Mouse (Mus musculus) limb, embryonic 14.5 days (tissue): Measurements from ENCODE around the gene Ubtd1. TPM values are rescaled to one million over a fixed set of nuclear protein-coding genes. Genes with fewer than 3 reads are reported as not detected.

ENCODE experiments used
- ATAC-seq: fragments of 200-750 bp; cut with Nextera tagmentation; 2 replicates; pipeline ENCODE4 v1.8.0; 2017; ENCODE audit warnings: low read depth, moderate number of reproducible peaks, moderate TSS enrichment; ENCODE audit not compliant: low FRiP score
- DNase-seq: peaks from one replicate; pipeline ENCODE4 v3.0.0-alpha.2; 2015; ENCODE audit warnings: low spot score
- H3K27ac ChIP-seq: fragments of 300-500 bp; sonication (generic); replicated peaks from 2 replicates; pipeline ENCODE4 v1.5.1; 2014; ENCODE audit warnings: low read depth, mild to moderate bottlenecking, low read length, moderate library complexity, mixed read lengths
- H3K27me3 ChIP-seq: fragments of 300-500 bp; sonication (generic); 2 replicates; pipeline ENCODE4 v1.6.1; 2014; ENCODE audit warnings: low read length, mixed read lengths; ENCODE audit not compliant: control insufficient read depth, insufficient read depth
- H3K36me3 ChIP-seq: fragments of 300-500 bp; sonication (generic); 2 replicates; pipeline ENCODE4 v1.6.1; 2014; ENCODE audit warnings: mild to moderate bottlenecking, low read length, moderate library complexity, mixed read lengths; ENCODE audit not compliant: control insufficient read depth, insufficient read depth
- H3K4me1 ChIP-seq: fragments of 300-500 bp; sonication (generic); 2 replicates; pipeline ENCODE4 v1.6.1; 2014; ENCODE audit warnings: antibody characterized with exemption, low read length, mixed read lengths; ENCODE audit not compliant: control insufficient read depth, insufficient read depth
- H3K4me2 ChIP-seq: fragments of 300-500 bp; sonication (generic); replicated peaks from 2 replicates; pipeline ENCODE4 v1.6.1; 2014; ENCODE audit warnings: low read depth, mild to moderate bottlenecking, low read length, moderate library complexity; ENCODE audit not compliant: severe bottlenecking
- H3K4me3 ChIP-seq: fragments of 300-500 bp; sonication (generic); replicated peaks from 2 replicates; pipeline ENCODE4 v1.5.1; 2014; ENCODE audit warnings: low read length
- H3K9ac ChIP-seq: fragments of 300-500 bp; sonication (generic); 2 replicates; pipeline ENCODE4 v1.6.1; 2014; ENCODE audit warnings: mild to moderate bottlenecking, low read depth, low read length, moderate library complexity; ENCODE audit not compliant: severe bottlenecking
- H3K9me3 ChIP-seq: fragments of 300-500 bp; sonication (generic); 2 replicates; pipeline ENCODE4 v1.6.1; 2016; ENCODE audit warnings: low read length; ENCODE audit not compliant: control insufficient read depth
- POLR2A ChIP-seq: fragments of 200-500 bp; IDR thresholded peaks from 2 replicates; pipeline ENCODE4 v1.8.0; 2012; ENCODE audit warnings: inconsistent platforms, mild to moderate bottlenecking, moderate library complexity, borderline replicate concordance; ENCODE audit not compliant: insufficient read depth, insufficient read length; ENCODE audit errors: extremely low read depth
- WGBS: fragments of 180-500 bp; shearing (Covaris S2); extraction: QIAGEN DNeasy Blood & Tissue Kit; methylation state at CpG from one replicate; pipeline ENCODE4 v1.1.7; 2014; 5-methylcytosine and 5-hydroxymethylcytosine counted together
- polyA plus RNA-seq, 2 experiments: library from polyadenylated mRNA; depleted of rRNA in 1 of 2; stranded (reverse) in 1 of 2; unstranded in 1 of 2; fragments of >200 nt; fragmentation: Nextera tagmentation in 1 of 2; extraction: Ambion mirVana in 1 of 2; gene quantifications; 2 replicates each; pipeline versions ENCODE4 v1.2.1 to v1.2.3; 2012 to 2014

The Ubtd1 gene
- polyA plus RNA-seq, 2 experiments, result 19.4 to 38.9 TPM

- no peak for TF ChIP-seq POLR2A
- H3K4me1 ChIP-seq, result peaks cover 27% of the 10 kb centered on the region
Measured at GRCm38 (mm10) chr19:42015001-42015400, 33.4 kb downstream of the Ubtd1 start.

DNA sequence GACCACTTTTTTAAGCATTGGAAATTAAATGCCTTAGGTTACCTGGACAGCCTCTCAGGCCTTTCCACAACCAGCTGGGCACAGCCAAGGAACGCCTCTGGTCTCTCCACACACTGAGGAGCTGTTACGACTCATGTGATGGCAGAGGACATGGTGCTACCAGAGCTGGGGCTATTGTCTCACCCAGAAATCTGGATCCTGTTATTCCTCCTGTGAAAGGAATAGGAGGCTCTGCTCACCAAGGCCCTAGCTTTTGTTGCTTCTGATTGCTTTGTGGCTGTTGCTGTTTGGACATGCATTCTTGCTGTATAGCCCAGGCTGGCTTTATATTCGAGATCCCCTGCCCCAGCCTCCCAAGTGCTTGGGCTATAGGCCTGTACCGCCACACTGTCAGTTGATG, 34.7 kb downstream of the Ubtd1 start:
- peak overlapping the region; percentile 73 for H3K27ac ChIP-seq
- peaks cover 27% of the 10 kb centered on the region for H3K4me1 ChIP-seq
- DNase-seq, result no peak
- no peak overlapping the region for H3K9ac ChIP-seq
- WGBS, result 59% methylated on average over 4 of the region's 4 CpGs
- no peak overlapping the region for H3K4me3 ChIP-seq
- ATAC-seq, result no peak
- no peaks in the 10 kb centered on the region for H3K9me3 ChIP-seq
- no peaks in the 10 kb centered on the region for H3K27me3 ChIP-seq
- 0 out of 2 replicates have a peak, but pooled peaks cover 3% of the 10 kb centered on the region for H3K36me3 ChIP-seq
- no peak for TF ChIP-seq POLR2A
- no peak overlapping the region for H3K4me2 ChIP-seq

More at GRCm38 (mm10) chr19:42015001-42015400, 33.4 kb downstream of the Ubtd1 start:
- Histone ChIP-seq H3K4me3 (no peak overlapping the region), H3K27ac (no peak overlapping the region), H3K36me3 (0 out of 2 replicates have a peak, but pooled peaks cover 3% of the 10 kb centered on the region), H3K27me3 (no peaks in the 10 kb centered on the region), H3K9me3 (no peaks in the 10 kb centered on the region), H3K4me2 (no peak overlapping the region), H3K9ac (no peak overlapping the region)
- DNase-seq (no peak), ATAC-seq (no peak)
- WGBS, result 83% methylated on average over 6 of the region's 6 CpGs

- Histone ChIP-seq H3K4me3 (no peak overlapping the region), H3K9ac (no peak overlapping the region; the same call in 1 of the 2 replicates), H3K27me3 (no peaks in the 10 kb centered on the region), H3K4me2 (no peak overlapping the region), H3K4me1 (peaks cover 31% of the 10 kb centered on the region), H3K27ac (peak overlapping the region; percentile 73), H3K9me3 (no peaks in the 10 kb centered on the region), H3K36me3 (0 out of 2 replicates have a peak, but pooled peaks cover 1% of the 10 kb centered on the region)
- DNase-seq, result no peak
- ATAC-seq, result 0 out of 2 replicates have a peak, but pooled peaks have one; percentile 23
- 46% methylated on average over 5 of the region's 5 CpGs for WGBS
- no peak for TF ChIP-seq POLR2A
Measured at GRCm38 (mm10) chr19:42016840-42017239, 35.3 kb downstream of the Ubtd1 start.

DNA sequence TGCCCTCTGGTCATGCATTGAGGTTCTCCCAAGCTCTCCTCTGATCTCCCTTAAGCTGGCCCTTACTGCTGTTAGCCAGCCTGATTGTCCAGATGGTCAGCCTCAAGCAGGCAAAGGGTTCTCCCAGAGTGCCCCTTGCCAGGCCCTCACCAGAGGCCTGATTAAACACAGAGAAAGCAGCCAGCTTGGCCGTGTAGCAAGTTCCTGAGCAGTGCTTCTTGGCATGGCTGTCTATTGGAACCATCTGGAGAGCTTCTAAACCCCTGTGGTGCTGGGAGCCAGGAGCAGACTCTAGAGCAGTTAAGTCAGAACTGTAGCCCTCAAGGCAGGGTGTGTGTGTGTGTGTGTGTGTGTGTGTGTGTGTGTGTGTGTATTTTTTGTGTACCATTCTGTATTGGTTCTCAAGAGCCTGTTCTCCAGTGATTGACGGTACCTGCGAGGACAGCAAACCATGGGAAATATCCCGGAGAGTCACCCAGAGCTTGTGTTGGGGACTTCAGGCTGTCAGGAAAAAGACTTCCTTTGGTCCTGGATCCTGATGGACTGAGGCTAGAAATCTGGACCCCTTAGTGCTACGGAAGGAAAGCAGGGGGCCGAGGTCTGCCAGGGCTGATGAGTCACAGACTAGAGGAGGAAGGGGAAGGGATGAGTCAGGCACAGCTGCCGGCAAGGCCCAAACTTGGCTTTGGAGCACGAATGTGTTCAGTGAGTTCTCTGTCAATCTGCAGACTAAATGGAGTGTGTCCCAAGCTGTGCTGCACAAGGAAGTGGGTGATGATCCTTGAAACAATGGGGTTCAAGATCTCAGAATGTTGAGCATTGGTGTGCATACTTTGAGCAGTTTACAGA, 36.1 kb downstream of the Ubtd1 start:
- 63% methylated on average over 8 of the region's 8 CpGs for WGBS
- ATAC-seq, result peak; percentile 52; the same call in 1 of the 2 replicates
- DNase-seq, result peak; percentile 71
- peaks cover 31% of the 10 kb centered on the region for H3K4me1 ChIP-seq
- H3K9ac ChIP-seq, result no peak overlapping the region; the same call in 1 of the 2 replicates
- no peaks in the 10 kb centered on the region for H3K36me3 ChIP-seq
- H3K4me3 ChIP-seq, result no peak overlapping the region
- H3K4me2 ChIP-seq, result no peak overlapping the region
- TF ChIP-seq POLR2A, result no peak
- H3K27ac ChIP-seq, result peak overlapping the region; percentile 73
- no peaks in the 10 kb centered on the region for H3K27me3 ChIP-seq
- H3K9me3 ChIP-seq, result no peaks in the 10 kb centered on the region

GRCm38 (mm10) chr19:42019011-42019522, 37.5 kb downstream of the Ubtd1 start:
- Histone ChIP-seq H3K27ac (no peak overlapping the region; the same call in 1 of the 2 replicates), H3K36me3 (no peaks in the 10 kb centered on the region)
- ATAC-seq, result no peak

More at GRCm38 (mm10) chr19:42019011-42019522, 37.5 kb downstream of the Ubtd1 start:
- Histone ChIP-seq H3K9me3 (no peaks in the 10 kb centered on the region), H3K4me2 (no peak overlapping the region), H3K4me3 (no peak overlapping the region), H3K9ac (no peak overlapping the region), H3K4me1 (peaks cover 31% of the 10 kb centered on the region), H3K27me3 (no peaks in the 10 kb centered on the region)
- TF ChIP-seq POLR2A, result no peak
- 34% methylated on average over 4 of the region's 4 CpGs for WGBS
- no peak for DNase-seq
